Comparison of ENCODE assay signal across 11 mouse cellular contexts in the genomic region with DNA sequence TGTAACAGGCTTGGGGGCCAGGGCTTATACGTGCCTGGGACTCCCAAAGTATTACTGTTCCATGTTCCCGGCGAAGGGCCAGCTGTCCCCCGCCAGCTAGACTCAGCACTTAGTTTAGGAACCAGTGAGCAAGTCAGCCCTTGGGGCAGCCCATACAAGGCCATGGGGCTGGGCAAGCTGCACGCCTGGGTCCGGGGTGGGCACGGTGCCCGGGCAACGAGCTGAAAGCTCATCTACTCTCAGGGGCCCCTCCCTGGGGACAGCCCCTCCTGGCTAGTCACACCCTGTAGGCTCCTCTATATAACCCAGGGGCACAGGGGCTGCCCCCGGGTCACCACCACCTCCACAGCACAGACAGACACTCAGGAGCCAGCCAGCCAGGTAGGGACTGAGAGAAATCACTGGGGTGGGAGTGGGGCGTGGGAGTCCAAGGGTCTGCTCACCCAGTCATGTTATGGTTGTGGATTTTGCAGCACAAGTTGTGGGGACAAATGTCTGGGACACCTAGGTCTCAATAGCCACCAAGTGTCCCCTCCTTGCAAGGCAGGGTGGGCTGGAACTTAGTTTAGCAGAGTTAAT. TPM values are rescaled to one million over a fixed set of nuclear protein-coding genes. Genes with fewer than 3 reads are reported as not detected.
A peak's percentile ranks its signal among the peaks of the same experiment; 100 is the strongest.
DNase-seq lines count a peak whose midpoint lies in the region; ATAC-seq and TF ChIP-seq lines count a peak whose summit lies in the region.
"Had no signal": no experiment of that assay in that cellular context is flagged by ENCODE, and none has a peak within 500 bp of the region (broad histone marks: within the 10 kb centered on the region; RNA-seq: fewer than 3 reads in every experiment).

No protein-coding gene starts in this region.

- TF ChIP-seq CTCF in intestine, postnatal 0 days (IDR thresholded peaks at IDR 0.05; ENCODE audit: low read depth): no peak

- WGBS in intestine, embryonic 15.5 days: 83% methylated on average over 11 of the region's 11 CpGs
- 68% methylated on average over 11 of the region's 11 CpGs for WGBS in intestine, postnatal 0 days

- H3K4me1 ChIP-seq in intestine, embryonic 15.5 days (replicated peaks): no peaks in the 10 kb centered on the region
- no peaks in the 10 kb centered on the region for H3K4me1 ChIP-seq in intestine, postnatal 0 days (replicated peaks; ENCODE audit: control insufficient read depth, insufficient read depth, low read length)

- ATAC-seq in intestine, embryonic 15.5 days: peak; percentile 27; the same call in 1 of the 2 replicates
- no peak for ATAC-seq in intestine, postnatal 0 days

- intact Hi-C loops in left cerebral cortex, postnatal 14 days (cut with DNase I): no loop called here

- H3K36me3 ChIP-seq in intestine, embryonic 15.5 days: no peaks in the 10 kb centered on the region
- no peaks in the 10 kb centered on the region for H3K36me3 ChIP-seq in intestine, postnatal 0 days (ENCODE audit: control insufficient read depth, insufficient read depth)
- no peaks in the 10 kb centered on the region for H3K36me3 ChIP-seq in myocyte (ENCODE audit: control insufficient read depth, insufficient read depth)

- no peak overlapping the region for H3K9ac ChIP-seq in intestine, embryonic 15.5 days
- H3K9ac ChIP-seq in intestine, postnatal 0 days (ENCODE audit: low read depth, low read length): no peak overlapping the region

- no peak overlapping the region for H3ac ChIP-seq in myocyte (ENCODE audit: control insufficient read depth, insufficient read length)

- peak; percentile 59 for TF ChIP-seq POLR2A in myocyte (IDR thresholded peaks at IDR 0.05; ENCODE audit: insufficient read length, low read depth)

- no peaks in the 10 kb centered on the region for H3K79me2 ChIP-seq in myocyte (ENCODE audit: control insufficient read depth, insufficient read depth)

- no peak overlapping the region for H3K4me2 ChIP-seq in intestine, embryonic 15.5 days (replicated peaks)
- no peak overlapping the region for H3K4me2 ChIP-seq in intestine, postnatal 0 days (replicated peaks; ENCODE audit: low read depth)
- H3K4me2 ChIP-seq in myocyte (ENCODE audit: low read depth): peak overlapping the region; percentile 67

- peaks cover 2% of the 10 kb centered on the region; the same call in 1 of the 2 replicates for H3K27me3 ChIP-seq in intestine, embryonic 15.5 days (replicated peaks)
- no peaks in the 10 kb centered on the region for H3K27me3 ChIP-seq in intestine, postnatal 0 days (replicated peaks; ENCODE audit: control insufficient read depth, insufficient read depth, low read length)
- H3K27me3 ChIP-seq in myocyte (ENCODE audit: control insufficient read depth, insufficient read depth, insufficient read length): no peaks in the 10 kb centered on the region

- H3K4me3 ChIP-seq in intestine, embryonic 15.5 days (replicated peaks): no peak overlapping the region
- no peak overlapping the region for H3K4me3 ChIP-seq in intestine, postnatal 0 days (ENCODE audit: low read depth, low read length)
- peak overlapping the region; percentile 37 for H3K4me3 ChIP-seq in myocyte

- DNase-seq in adrenal gland, postnatal 14 days: peak; percentile 86
- peak; percentile 85 to 89 for DNase-seq in heart, adult 9 months (ENCODE audit: low spot score in 2 of 2)
- no peak for DNase-seq in layer of hippocampus, adult 11-12 months (ENCODE audit: low spot score)
- DNase-seq in left cerebral cortex, postnatal 14 days (ENCODE audit: low spot score in 2 of 2): no peak
- DNase-seq in cerebellum, adult 9-10 months: no peak
- DNase-seq: B cell, adult 2 months; kidney, adult 9 months; lung, postnatal 36 days had no signal

- no peaks in the 10 kb centered on the region for H3K9me3 ChIP-seq in intestine, embryonic 15.5 days
- no peaks in the 10 kb centered on the region for H3K9me3 ChIP-seq in intestine, postnatal 0 days (ENCODE audit: control insufficient read depth)

- no peak overlapping the region for H3K27ac ChIP-seq in intestine, embryonic 15.5 days
- H3K27ac ChIP-seq in intestine, postnatal 0 days (ENCODE audit: low read depth, low read length): no peak overlapping the region

TF ChIP-seq in myocyte, 11 proteins besides CTCF, POLR2A, EP300 and RAD21:
- TF ChIP-seq MAX (IDR thresholded peaks at IDR 0.05; ENCODE audit: low read depth): no peak
- TF ChIP-seq TCF3 (IDR thresholded peaks at IDR 0.05; ENCODE audit: insufficient read length, low read depth): no peak
- no peak for TF ChIP-seq CEBPB (IDR thresholded peaks at IDR 0.05; ENCODE audit: insufficient read depth, poor library complexity, severe bottlenecking)
- TF ChIP-seq POLR2AphosphoS2 (IDR thresholded peaks at IDR 0.05; ENCODE audit: insufficient read length, low read depth): peak; percentile 50
- TF ChIP-seq USF1 (IDR thresholded peaks at IDR 0.05; ENCODE audit: low read depth): no peak
- peak in 2 of 3 experiments; percentile 33 to 74 for TF ChIP-seq MYOD1 (IDR thresholded peaks at IDR 0.05; ENCODE audit: control insufficient read depth in 1 of 3, insufficient read length in 2 of 3, low read depth in 2 of 3)
- TF ChIP-seq REST (IDR thresholded peaks at IDR 0.05; ENCODE audit: insufficient read depth, insufficient read length): no peak
- peak; percentile 94 for TF ChIP-seq SRF (IDR thresholded peaks at IDR 0.05; ENCODE audit: control insufficient read depth, insufficient read length, low read depth)
- TF ChIP-seq TCF12 (IDR thresholded peaks at IDR 0.05; ENCODE audit: insufficient read depth, poor library complexity, severe bottlenecking): no peak
- TF ChIP-seq E2F4 (IDR thresholded peaks at IDR 0.05; ENCODE audit: insufficient read depth): no peak
- peak in 2 of 3 experiments; percentile 62 to 69 for TF ChIP-seq MYOG (IDR thresholded peaks at IDR 0.05; ENCODE audit: control insufficient read depth in 1 of 3, insufficient read depth in 1 of 3, insufficient read length in 2 of 3, low read depth in 2 of 3)

RNA-seq across cellular contexts. Expression of a gene that starts 6.3 kb away (rescaled TPM):
- polyA plus RNA-seq in intestine, embryonic 15.5 days (2015; fragmentation: Nextera tagmentation; extraction: Ambion mirVana): 5.1 and 9.0 TPM in 2 replicates
- 25.2 and 26.2 TPM in 2 replicates for polyA plus RNA-seq in intestine, postnatal 0 days (2015; fragmentation: Nextera tagmentation; extraction: Ambion mirVana)
- total RNA-seq in adrenal gland, postnatal 14 days (2021): 0.74 and 0.79 TPM in 2 replicates
- polyA plus RNA-seq in myocyte (2012; fragmentation: generic; extraction: Trizol): 1,561 TPM
- under 1 TPM; 0.36 to 0.86 TPM for total RNA-seq in left cerebral cortex, postnatal 14 days (2021)

RNA-seq across cellular contexts. Expression of a gene that starts 7.0 kb away (rescaled TPM):
- 3.7 and 4.7 TPM in 2 replicates for polyA plus RNA-seq in intestine, embryonic 15.5 days (2015; fragmentation: Nextera tagmentation; extraction: Ambion mirVana)
- polyA plus RNA-seq in intestine, postnatal 0 days (2015; fragmentation: Nextera tagmentation; extraction: Ambion mirVana): 1.6 TPM in 2 replicates
- total RNA-seq in adrenal gland, postnatal 14 days (2021): 1.3 and 2.7 TPM in 2 replicates
- polyA plus RNA-seq in myocyte (2012; fragmentation: generic; extraction: Trizol): 3.5 TPM
- total RNA-seq in left cerebral cortex, postnatal 14 days (2021): 1 to 10 TPM in 1 of 2 experiments, under 1 TPM in 1; 0.75 to 2.2 TPM

RNA-seq across cellular contexts. Expression of a gene that starts 29.0 kb away (rescaled TPM):
- 16.7 and 17.3 TPM in 2 replicates for polyA plus RNA-seq in intestine, embryonic 15.5 days (2015; fragmentation: Nextera tagmentation; extraction: Ambion mirVana)
- polyA plus RNA-seq in intestine, postnatal 0 days (2015; fragmentation: Nextera tagmentation; extraction: Ambion mirVana): 6.2 and 8.7 TPM in 2 replicates
- 28.2 and 30.2 TPM in 2 replicates for total RNA-seq in adrenal gland, postnatal 14 days (2021)
- 11.5 TPM for polyA plus RNA-seq in myocyte (2012; fragmentation: generic; extraction: Trizol)
- total RNA-seq in left cerebral cortex, postnatal 14 days (2021): 10 to 100 TPM; 32.7 to 35.5 TPM

RNA-seq across cellular contexts. Expression of a gene that starts 47.8 kb away (rescaled TPM):
- 5.8 and 6.1 TPM in 2 replicates for polyA plus RNA-seq in intestine, embryonic 15.5 days (2015; fragmentation: Nextera tagmentation; extraction: Ambion mirVana)
- 4.2 and 4.7 TPM in 2 replicates for polyA plus RNA-seq in intestine, postnatal 0 days (2015; fragmentation: Nextera tagmentation; extraction: Ambion mirVana)
- total RNA-seq in adrenal gland, postnatal 14 days (2021): 45.1 and 45.2 TPM in 2 replicates
- polyA plus RNA-seq in myocyte (2012; fragmentation: generic; extraction: Trizol): 18.2 TPM
- 10 to 100 TPM; 89.9 to 96.7 TPM for total RNA-seq in left cerebral cortex, postnatal 14 days (2021)

RNA-seq across cellular contexts. Expression of a gene that starts 51.3 kb away (rescaled TPM):
- polyA plus RNA-seq in intestine, embryonic 15.5 days (2015; fragmentation: Nextera tagmentation; extraction: Ambion mirVana): 3.1 and 4.8 TPM in 2 replicates
- 1.4 TPM in 2 replicates for polyA plus RNA-seq in intestine, postnatal 0 days (2015; fragmentation: Nextera tagmentation; extraction: Ambion mirVana)
- total RNA-seq in adrenal gland, postnatal 14 days (2021): 7.3 and 8.3 TPM in 2 replicates
- 36.0 TPM for polyA plus RNA-seq in myocyte (2012; fragmentation: generic; extraction: Trizol)
- total RNA-seq in left cerebral cortex, postnatal 14 days (2021): 1 to 10 TPM; 6.0 to 6.7 TPM

Comparison
In these comparisons a context has a peak if more than half of its experiments do, and no peak if none do; other contexts are left out.
1. DNase-seq: peak in adrenal gland, postnatal 14 days (single experiment) and heart, adult 9 months (2 of 2); none in layer of hippocampus, adult 11-12 months (single experiment), left cerebral cortex, postnatal 14 days (0 of 2) and cerebellum, adult 9-10 months (single experiment).
2. RNA of a gene that starts 6.3 kb away (polyA plus RNA-seq): 1,561 TPM in myocyte (single experiment); 25.2 to 26.2 TPM in intestine, postnatal 0 days and 5.1 to 9.0 TPM in intestine, embryonic 15.5 days; every median in the first group is over 10 times any median in the second.